Mouse (Mus musculus) midbrain, postnatal 0 days (tissue): ENCODE measurements at regions not wholly inside any gene's neighbourhood (a gene's known extent, or its start where the extent isn't known, plus 50 kb on each side); places are given as distances from the start of the nearest gene placed in this dataset.

ENCODE experiments used
- ATAC-seq: fragments of 200-750 bp; cut with Nextera tagmentation; 2 replicates; pipeline ENCODE4 v1.8.0; 2017; ENCODE audit warnings: moderate number of reproducible peaks, mild to moderate bottlenecking, moderate TSS enrichment, moderate library complexity; ENCODE audit not compliant: low FRiP score
- DNase-seq: peaks from one replicate; pipeline ENCODE4 v3.0.0-alpha.2; 2015; ENCODE audit warnings: low spot score
- H3K27ac ChIP-seq: fragments of 300-500 bp; sonication (generic); 2 replicates; pipeline ENCODE4 v1.5.1; 2014; ENCODE audit warnings: low read depth, mild to moderate bottlenecking, low read length, mixed read lengths
- H3K27me3 ChIP-seq: fragments of 300-500 bp; sonication (generic); 2 replicates; pipeline ENCODE4 v1.6.1; 2014; ENCODE audit warnings: low read length, control low read depth, mixed read lengths; ENCODE audit not compliant: insufficient read depth
- H3K36me3 ChIP-seq: fragments of 300-500 bp; sonication (generic); 2 replicates; pipeline ENCODE4 v1.6.1; 2014; ENCODE audit warnings: low read length, control low read depth, mixed read lengths; ENCODE audit not compliant: insufficient read depth
- H3K4me1 ChIP-seq: fragments of 300-500 bp; sonication (generic); 2 replicates; pipeline ENCODE4 v1.6.1; 2014; ENCODE audit warnings: mild to moderate bottlenecking, control low read depth, antibody characterized with exemption, low read length, mixed read lengths; ENCODE audit not compliant: insufficient read depth
- H3K4me2 ChIP-seq: fragments of 300-500 bp; sonication (generic); 2 replicates; pipeline ENCODE4 v1.6.1; 2014; ENCODE audit warnings: low read depth, mild to moderate bottlenecking, low read length, mixed read lengths; ENCODE audit not compliant: poor library complexity, severe bottlenecking
- H3K4me3 ChIP-seq: fragments of 300-500 bp; sonication (generic); 2 replicates; pipeline ENCODE4 v1.5.1; 2014; ENCODE audit warnings: low read depth, mild to moderate bottlenecking, low read length, moderate library complexity
- H3K9ac ChIP-seq: fragments of 300-500 bp; sonication (generic); replicated peaks from 2 replicates; pipeline ENCODE4 v1.6.1; 2014; ENCODE audit warnings: mild to moderate bottlenecking, low read length, moderate library complexity, mixed read lengths; ENCODE audit not compliant: poor library complexity, severe bottlenecking
- H3K9me3 ChIP-seq: fragments of 300-500 bp; sonication (generic); 2 replicates; pipeline ENCODE4 v1.6.1; 2016; ENCODE audit warnings: low read length, control low read depth
- CTCF ChIP-seq: IDR thresholded peaks from 2 replicates; pipeline ENCODE4 v1.5.1; 2016; ENCODE audit warnings: antibody characterized with exemption, mild to moderate bottlenecking
- WGBS: fragments of 180-500 bp; shearing (Covaris S2); extraction: QIAGEN DNeasy Blood & Tissue Kit; methylation state at CpG from one replicate; pipeline ENCODE4 v1.1.7; 2014; 5-methylcytosine and 5-hydroxymethylcytosine counted together

GRCm38 (mm10) chr17:70910238-70910637 lies 56.9 kb upstream of the Tgif1 start:
- Histone ChIP-seq H3K4me3 (no peak overlapping the region), H3K9ac (no peak overlapping the region), H3K27me3 (no peaks in the 10 kb centered on the region), H3K4me1 (no peaks in the 10 kb centered on the region), H3K4me2 (no peak overlapping the region), H3K27ac (no peak overlapping the region), H3K9me3 (no peaks in the 10 kb centered on the region), H3K36me3 (no peaks in the 10 kb centered on the region)
- 74% methylated on average over 2 of the region's 2 CpGs for WGBS
- DNase-seq (no peak), ATAC-seq (no peak)
- peak; percentile 42 for TF ChIP-seq CTCF

- Histone ChIP-seq H3K9me3 (no peaks in the 10 kb centered on the region), H3K4me2 (no peak overlapping the region), H3K27ac (no peak overlapping the region), H3K9ac (no peak overlapping the region), H3K4me1 (no peaks in the 10 kb centered on the region), H3K36me3 (no peaks in the 10 kb centered on the region), H3K27me3 (no peaks in the 10 kb centered on the region), H3K4me3 (no peak overlapping the region)
- 58% methylated on average over 3 of the region's 3 CpGs for WGBS
- ATAC-seq = no peak
- no peak for DNase-seq
- no peak for TF ChIP-seq CTCF
Observed at GRCm38 (mm10) chr17:70909573-70909972, 56.2 kb upstream of the Tgif1 start.

DNA sequence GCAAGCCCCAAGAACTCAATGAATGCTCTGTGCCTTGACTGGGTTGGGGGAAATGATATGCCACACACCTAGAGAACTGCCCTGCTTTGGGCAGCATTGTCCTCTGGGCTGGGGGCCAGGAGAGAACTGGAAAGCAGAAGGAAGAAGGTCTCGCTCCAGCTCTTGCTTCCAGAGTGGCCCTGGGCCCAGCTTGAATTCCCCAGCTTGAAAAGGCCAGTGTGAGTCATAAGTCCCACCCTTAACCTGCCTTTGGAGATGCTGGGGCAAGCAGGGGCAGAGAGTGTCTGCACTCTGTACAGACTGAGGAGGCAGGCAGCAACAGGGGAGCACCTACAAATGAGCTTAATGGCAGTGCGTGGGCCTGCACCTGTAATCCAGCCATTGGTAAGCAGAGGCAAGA lies 55.0 kb upstream of the Tgif1 start:
- no peaks in the 10 kb centered on the region for H3K36me3 ChIP-seq
- H3K27me3 ChIP-seq = no peaks in the 10 kb centered on the region
- DNase-seq (no peak), ATAC-seq (no peak)
- no peak for TF ChIP-seq CTCF
- H3K4me3 ChIP-seq = no peak overlapping the region
- H3K9me3 ChIP-seq = no peaks in the 10 kb centered on the region
- H3K9ac ChIP-seq = no peak overlapping the region
- no peaks in the 10 kb centered on the region for H3K4me1 ChIP-seq
- 87% methylated on average over 2 of the region's 2 CpGs for WGBS
- H3K27ac ChIP-seq = no peak overlapping the region
- H3K4me2 ChIP-seq = no peak overlapping the region
